Mouse (Mus musculus): ENCODE measurements around the gene Ifit3. TPM values are rescaled to one million over a fixed set of nuclear protein-coding genes. Genes with fewer than 3 reads are reported as not detected.
"Not testable (repeated sequence)": the region's sequence is repeated elsewhere in the genome, so short reads cannot be mapped to it uniquely, and the experiment has no call there.

Gene Ifit3
- polyA plus RNA-seq, 1 experiment from 2014 or later = 1.9 TPM

- not testable (repeated sequence) for H3K27me3 ChIP-seq (ENCODE audit: control insufficient read depth, insufficient read depth, low read depth, low read length); H3K4me3 ChIP-seq (ENCODE audit: low read depth, low read length); H3K9me3 ChIP-seq (replicated peaks; ENCODE audit: control insufficient read depth, low read length); ATAC-seq (ENCODE audit: low read depth); H3K4me1 ChIP-seq (ENCODE audit: control insufficient read depth, low read depth, low read length); H3K9ac ChIP-seq (ENCODE audit: low read depth, low read length); H3K4me2 ChIP-seq (ENCODE audit: low read depth, low read length); H3K27ac ChIP-seq (ENCODE audit: low read length); H3K36me3 ChIP-seq (ENCODE audit: control insufficient read depth, insufficient read depth)
- WGBS (ENCODE audit: insufficient replicate concordance) = 68% methylated on average over 2 of the region's 2 CpGs
Observed at GRCm38 (mm10) chr19:34582696-34583095, 635 bp upstream of the Ifit3 start.

- H3K36me3 ChIP-seq (ENCODE audit: control insufficient read depth, insufficient read depth); H3K27ac ChIP-seq (ENCODE audit: low read length); ATAC-seq (ENCODE audit: low read depth); H3K4me3 ChIP-seq (ENCODE audit: low read depth, low read length); H3K9ac ChIP-seq (ENCODE audit: low read depth, low read length); H3K9me3 ChIP-seq (replicated peaks; ENCODE audit: control insufficient read depth, low read length); H3K4me2 ChIP-seq (ENCODE audit: low read depth, low read length); H3K4me1 ChIP-seq (ENCODE audit: control insufficient read depth, low read depth, low read length); H3K27me3 ChIP-seq (ENCODE audit: control insufficient read depth, insufficient read depth, low read depth, low read length): not testable (repeated sequence)
- WGBS (ENCODE audit: insufficient replicate concordance) = 49% methylated on average over 5 of the region's 5 CpGs
Observed at GRCm38 (mm10) chr19:34585740-34586458, 2.6 kb downstream of the Ifit3 start.

- not testable (repeated sequence) for H3K9me3 ChIP-seq (replicated peaks; ENCODE audit: control insufficient read depth, low read length); H3K27me3 ChIP-seq (ENCODE audit: control insufficient read depth, insufficient read depth, low read depth, low read length); H3K36me3 ChIP-seq (ENCODE audit: control insufficient read depth, insufficient read depth); H3K27ac ChIP-seq (ENCODE audit: low read length); H3K9ac ChIP-seq (ENCODE audit: low read depth, low read length); H3K4me1 ChIP-seq (ENCODE audit: control insufficient read depth, low read depth, low read length); ATAC-seq (ENCODE audit: low read depth); H3K4me3 ChIP-seq (ENCODE audit: low read depth, low read length); H3K4me2 ChIP-seq (ENCODE audit: low read depth, low read length)
- WGBS (ENCODE audit: insufficient replicate concordance) = 54% methylated on average over 6 of the region's 12 CpGs
Observed at GRCm38 (mm10) chr19:34587898-34588692, 4.8 kb downstream of the Ifit3 start.

- Histone ChIP-seq H3K27ac (ENCODE audit: low read length) (no peak overlapping the region), H3K4me2 (ENCODE audit: low read depth, low read length) (no peak overlapping the region), H3K9ac (ENCODE audit: low read depth, low read length) (no peak overlapping the region), H3K36me3 (ENCODE audit: control insufficient read depth, insufficient read depth) (no peaks in the 10 kb centered on the region), H3K9me3 (replicated peaks; ENCODE audit: control insufficient read depth, low read length) (no peaks in the 10 kb centered on the region), H3K27me3 (ENCODE audit: control insufficient read depth, insufficient read depth, low read depth, low read length) (no peaks in the 10 kb centered on the region), H3K4me1 (ENCODE audit: control insufficient read depth, low read depth, low read length) (no peaks in the 10 kb centered on the region), H3K4me3 (ENCODE audit: low read depth, low read length) (no peak overlapping the region)
- no peak for ATAC-seq (ENCODE audit: low read depth)
Observed at GRCm38 (mm10) chr19:34588959-34589358, 5.6 kb downstream of the Ifit3 start.

- H3K27me3 ChIP-seq (ENCODE audit: control insufficient read depth, insufficient read depth, low read depth, low read length) = no peaks in the 10 kb centered on the region
- H3K4me2 ChIP-seq (ENCODE audit: low read depth, low read length) = no peak overlapping the region
- H3K9ac ChIP-seq (ENCODE audit: low read depth, low read length) = no peak overlapping the region
- H3K4me3 ChIP-seq (ENCODE audit: low read depth, low read length) = no peak overlapping the region
- no peaks in the 10 kb centered on the region for H3K9me3 ChIP-seq (replicated peaks; ENCODE audit: control insufficient read depth, low read length)
- H3K36me3 ChIP-seq (ENCODE audit: control insufficient read depth, insufficient read depth) = no peaks in the 10 kb centered on the region
- no peak overlapping the region for H3K27ac ChIP-seq (ENCODE audit: low read length)
- WGBS (ENCODE audit: insufficient replicate concordance) = 59% methylated on average over 2 of the region's 2 CpGs
- no peak for ATAC-seq (ENCODE audit: low read depth)
- no peaks in the 10 kb centered on the region for H3K4me1 ChIP-seq (ENCODE audit: control insufficient read depth, low read depth, low read length)
Observed at GRCm38 (mm10) chr19:34593456-34593855, 10.1 kb downstream of the Ifit3 start.

- 56% methylated on average over 3 of the region's 3 CpGs for WGBS (ENCODE audit: insufficient replicate concordance)
- not testable (repeated sequence) for ATAC-seq (ENCODE audit: low read depth); H3K4me3 ChIP-seq (ENCODE audit: low read depth, low read length); H3K27ac ChIP-seq (ENCODE audit: low read length); H3K4me1 ChIP-seq (ENCODE audit: control insufficient read depth, low read depth, low read length); H3K4me2 ChIP-seq (ENCODE audit: low read depth, low read length); H3K9me3 ChIP-seq (replicated peaks; ENCODE audit: control insufficient read depth, low read length); H3K9ac ChIP-seq (ENCODE audit: low read depth, low read length); H3K27me3 ChIP-seq (ENCODE audit: control insufficient read depth, insufficient read depth, low read depth, low read length); H3K36me3 ChIP-seq (ENCODE audit: control insufficient read depth, insufficient read depth)
Observed at GRCm38 (mm10) chr19:34594523-34594922, 11.2 kb downstream of the Ifit3 start.

- no peak overlapping the region for H3K27ac ChIP-seq (ENCODE audit: low read length)
- no peaks in the 10 kb centered on the region for H3K27me3 ChIP-seq (ENCODE audit: control insufficient read depth, insufficient read depth, low read depth, low read length)
- no peak overlapping the region for H3K4me3 ChIP-seq (ENCODE audit: low read depth, low read length)
- H3K4me1 ChIP-seq (ENCODE audit: control insufficient read depth, low read depth, low read length) = no peaks in the 10 kb centered on the region
- H3K9ac ChIP-seq (ENCODE audit: low read depth, low read length) = no peak overlapping the region
- no peak for ATAC-seq (ENCODE audit: low read depth)
- H3K4me2 ChIP-seq (ENCODE audit: low read depth, low read length) = no peak overlapping the region
- no peaks in the 10 kb centered on the region for H3K36me3 ChIP-seq (ENCODE audit: control insufficient read depth, insufficient read depth)
- H3K9me3 ChIP-seq (replicated peaks; ENCODE audit: control insufficient read depth, low read length) = no peaks in the 10 kb centered on the region
Observed at GRCm38 (mm10) chr19:34596811-34597210, 13.5 kb downstream of the Ifit3 start.

GRCm38 (mm10) chr19:34598341-34598740, 15.0 kb downstream of the Ifit3 start:
- Histone ChIP-seq H3K27ac (ENCODE audit: low read length) (no peak overlapping the region), H3K27me3 (ENCODE audit: control insufficient read depth, insufficient read depth, low read depth, low read length) (no peaks in the 10 kb centered on the region), H3K4me2 (ENCODE audit: low read depth, low read length) (no peak overlapping the region), H3K9ac (ENCODE audit: low read depth, low read length) (no peak overlapping the region), H3K4me1 (ENCODE audit: control insufficient read depth, low read depth, low read length) (no peaks in the 10 kb centered on the region), H3K36me3 (ENCODE audit: control insufficient read depth, insufficient read depth) (no peaks in the 10 kb centered on the region), H3K9me3 (replicated peaks; ENCODE audit: control insufficient read depth, low read length) (no peaks in the 10 kb centered on the region), H3K4me3 (ENCODE audit: low read depth, low read length) (no peak overlapping the region)
- 57% methylated on average over 2 of the region's 2 CpGs for WGBS (ENCODE audit: insufficient replicate concordance)
- ATAC-seq (ENCODE audit: low read depth) = no peak

- ATAC-seq (ENCODE audit: low read depth) = 0 out of 2 replicates have a peak, but pooled peaks have one; percentile 11
- H3K36me3 ChIP-seq (ENCODE audit: control insufficient read depth, insufficient read depth); H3K4me1 ChIP-seq (ENCODE audit: control insufficient read depth, low read depth, low read length); H3K9ac ChIP-seq (ENCODE audit: low read depth, low read length); H3K27ac ChIP-seq (ENCODE audit: low read length); H3K27me3 ChIP-seq (ENCODE audit: control insufficient read depth, insufficient read depth, low read depth, low read length); H3K9me3 ChIP-seq (replicated peaks; ENCODE audit: control insufficient read depth, low read length); H3K4me3 ChIP-seq (ENCODE audit: low read depth, low read length); H3K4me2 ChIP-seq (ENCODE audit: low read depth, low read length): not testable (repeated sequence)
Observed at GRCm38 (mm10) chr19:34599250-34599649, 15.9 kb downstream of the Ifit3 start.
